Comparison of ENCODE assay signal across 8 mouse cellular contexts in the genomic region with DNA sequence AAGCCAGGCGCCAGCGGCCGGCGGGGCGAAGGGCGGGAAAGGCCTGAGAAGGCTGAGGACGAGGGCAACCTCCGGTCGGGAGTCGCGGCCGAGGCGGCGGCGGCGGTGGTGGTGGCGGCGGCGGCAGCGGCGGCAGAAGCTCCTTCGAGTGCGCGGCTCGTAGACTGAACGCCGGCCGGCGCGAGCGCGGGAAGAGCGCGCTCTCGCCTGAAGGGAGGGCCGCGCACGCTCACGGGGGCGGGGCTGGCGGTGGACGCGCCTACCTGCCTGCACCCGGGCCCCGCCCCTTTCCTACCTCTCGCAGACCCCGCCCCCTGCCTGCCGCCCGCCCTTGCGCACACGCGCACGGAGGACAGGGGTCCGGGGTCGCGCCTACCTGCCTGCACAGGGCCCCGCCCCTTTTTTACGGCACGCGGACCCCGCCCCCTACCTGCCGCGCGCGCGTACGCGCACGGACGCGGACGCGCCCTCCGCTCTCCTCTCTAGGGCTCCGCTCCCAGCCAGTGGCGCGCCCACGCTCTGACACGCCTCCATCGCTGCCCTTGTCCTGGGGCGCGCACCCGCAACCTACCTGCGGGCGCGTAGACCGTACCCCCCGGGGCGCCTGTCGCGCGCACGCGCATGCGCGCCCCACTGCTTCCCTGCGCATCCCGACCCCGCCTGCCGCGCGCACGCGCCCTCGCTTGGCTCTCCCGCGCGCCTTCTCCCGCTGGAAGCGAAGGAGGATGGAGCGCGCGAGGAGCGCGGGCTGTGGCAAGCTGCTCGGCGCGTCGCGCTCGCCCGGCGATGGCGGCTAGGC. TPM values are rescaled to one million over a fixed set of nuclear protein-coding genes. Genes with fewer than 3 reads are reported as not detected.
DNase-seq lines count a peak whose midpoint lies in the region; ATAC-seq and TF ChIP-seq lines count a peak whose summit lies in the region.

No protein-coding gene starts in this region.

- no peak for ATAC-seq in G1E (ENCODE audit: extremely low read depth, insufficient number of reproducible peaks, low FRiP score, poor library complexity, severe bottlenecking)
- peak; percentile 93 for ATAC-seq in forebrain, embryonic 13.5 days
- peak; percentile 95 for ATAC-seq in hindbrain, embryonic 13.5 days (ENCODE audit: low FRiP score)
- ATAC-seq in lung, embryonic 15.5 days (ENCODE audit: borderline replicate concordance, extremely low read depth, low FRiP score, low TSS enrichment) = peak; percentile 91

- H3K4me2 ChIP-seq in forebrain, embryonic 13.5 days = peak overlapping the region; percentile 76
- peak overlapping the region; percentile 79 for H3K4me2 ChIP-seq in hindbrain, embryonic 13.5 days
- H3K4me2 ChIP-seq in lung, embryonic 15.5 days = peak overlapping the region; percentile 99

- no peaks in the 10 kb centered on the region for H3K4me1 ChIP-seq in G1E (ENCODE audit: insufficient read depth, low read depth, low read length)
- peaks cover 16% of the 10 kb centered on the region for H3K4me1 ChIP-seq in forebrain, embryonic 13.5 days
- peaks cover 19% of the 10 kb centered on the region for H3K4me1 ChIP-seq in hindbrain, embryonic 13.5 days (replicated peaks)
- peaks cover 12% of the 10 kb centered on the region for H3K4me1 ChIP-seq in lung, embryonic 15.5 days

- TF ChIP-seq CTCF in G1E (IDR thresholded peaks at IDR 0.05; ENCODE audit: low read depth, low read length) = no peak

- H3K4me3 ChIP-seq in G1E (ENCODE audit: low read depth, low read length) = peak overlapping the region; percentile 35; the same call in 1 of the 2 replicates
- H3K4me3 ChIP-seq in forebrain, embryonic 13.5 days = peak overlapping the region; percentile 79
- peak overlapping the region; percentile 85 for H3K4me3 ChIP-seq in hindbrain, embryonic 13.5 days
- H3K4me3 ChIP-seq in lung, embryonic 15.5 days = peak overlapping the region; percentile 61

- H3K9me3 ChIP-seq in G1E (replicated peaks) = peaks cover 37% of the 10 kb centered on the region
- no peaks in the 10 kb centered on the region for H3K9me3 ChIP-seq in forebrain, embryonic 13.5 days (replicated peaks)
- no peaks in the 10 kb centered on the region; the same call in 1 of the 2 replicates for H3K9me3 ChIP-seq in hindbrain, embryonic 13.5 days
- H3K9me3 ChIP-seq in lung, embryonic 15.5 days = no peaks in the 10 kb centered on the region

- no peaks in the 10 kb centered on the region for H3K36me3 ChIP-seq in G1E (replicated peaks)
- no peaks in the 10 kb centered on the region for H3K36me3 ChIP-seq in forebrain, embryonic 13.5 days (ENCODE audit: poor library complexity, severe bottlenecking)
- H3K36me3 ChIP-seq in hindbrain, embryonic 13.5 days = no peaks in the 10 kb centered on the region
- no peaks in the 10 kb centered on the region for H3K36me3 ChIP-seq in lung, embryonic 15.5 days

- H3K9ac ChIP-seq in forebrain, embryonic 13.5 days = peak overlapping the region; percentile 88
- peak overlapping the region; percentile 95 for H3K9ac ChIP-seq in hindbrain, embryonic 13.5 days
- H3K9ac ChIP-seq in lung, embryonic 15.5 days = peak overlapping the region; percentile 27

- peak overlapping the region; percentile 92 for H3K27ac ChIP-seq in forebrain, embryonic 13.5 days
- peak overlapping the region; percentile 99 for H3K27ac ChIP-seq in hindbrain, embryonic 13.5 days
- H3K27ac ChIP-seq in lung, embryonic 15.5 days = no peak overlapping the region

- no peak for DNase-seq in G1E (ENCODE audit: low spot score)
- peak; percentile 1 for DNase-seq in c-Kit-positive CD71-positive TER-119-positive erythroid progenitor cells, embryonic 14.5 days (ENCODE audit: low spot score)
- DNase-seq in layer of hippocampus, postnatal 14 days (ENCODE audit: low spot score in 2 of 2) = peak; percentile 88 to 93
- peak; percentile 85 for DNase-seq in retina, embryonic 14.5 days (ENCODE audit: low spot score)
- peak; percentile 67 for DNase-seq in urinary bladder, postnatal 25 days (ENCODE audit: low spot score)

- no peaks in the 10 kb centered on the region for H3K27me3 ChIP-seq in G1E (ENCODE audit: insufficient read depth, low read length)
- H3K27me3 ChIP-seq in forebrain, embryonic 13.5 days = no peaks in the 10 kb centered on the region
- no peaks in the 10 kb centered on the region for H3K27me3 ChIP-seq in hindbrain, embryonic 13.5 days
- peaks cover 35% of the 10 kb centered on the region for H3K27me3 ChIP-seq in lung, embryonic 15.5 days

- WGBS in forebrain, embryonic 13.5 days = 0% methylated on average over 87 of the region's 124 CpGs
- under 1% methylated on average over 104 of the region's 124 CpGs for WGBS in hindbrain, embryonic 13.5 days
- under 1% methylated on average over 111 of the region's 124 CpGs for WGBS in lung, embryonic 15.5 days

RNA-seq across cellular contexts. Expression of a gene that starts 56.4 kb away (rescaled TPM):
- total RNA-seq in G1E (2014; fragmentation: Nextera tagmentation) (not detected in 2 replicates), G1E (2017) (0.58 and 0.71 TPM in 2 replicates)
- not detected in 2 replicates for polyA plus RNA-seq in G1E (2012)
- polyA plus RNA-seq in forebrain, embryonic 13.5 days (2015; fragmentation: Nextera tagmentation; extraction: Ambion mirVana) = 85.8 and 89.9 TPM in 2 replicates
- polyA plus RNA-seq in hindbrain, embryonic 13.5 days (2015; fragmentation: Nextera tagmentation; extraction: Ambion mirVana) = 252 and 264 TPM in 2 replicates
- 100 to 1,000 TPM; 193 to 208 TPM for total RNA-seq in layer of hippocampus, postnatal 14 days (2021)
- 1.0 and 1.2 TPM in 2 replicates for polyA plus RNA-seq in lung, embryonic 15.5 days (2015; fragmentation: Nextera tagmentation; extraction: Ambion mirVana)

Comparison
In these comparisons a context has a peak if more than half of its experiments do, and no peak if none do; other contexts are left out.
1. H3K4me3 ChIP-seq: peak in every context shown above with its lines; median percentile 85 in hindbrain, embryonic 13.5 days; 79 in forebrain, embryonic 13.5 days; 61 in lung, embryonic 15.5 days; 35 in G1E.
2. H3K9ac ChIP-seq: peak in every context shown above with its lines; median percentile 95 in hindbrain, embryonic 13.5 days; 88 in forebrain, embryonic 13.5 days; 27 in lung, embryonic 15.5 days.
3. RNA of a gene that starts 56.4 kb away (polyA plus RNA-seq): 252 to 264 TPM in hindbrain, embryonic 13.5 days and 85.8 to 89.9 TPM in forebrain, embryonic 13.5 days; 1.0 to 1.2 TPM in lung, embryonic 15.5 days and not detected in G1E; every median in the first group is over 10 times any median in the second.
4. Peak in every context shown above with its lines, with median percentiles within 50 percentile points of each other: H3K4me2 ChIP-seq.